Mouse (Mus musculus): Measurements from ENCODE around the gene Svopl. TPM values are rescaled to one million over a fixed set of nuclear protein-coding genes. Genes with fewer than 3 reads are reported as not detected.

The Svopl gene
- total and polyA plus RNA-seq, 3 experiments = 0.39 to 2.1 (median 0.41) TPM

DNA sequence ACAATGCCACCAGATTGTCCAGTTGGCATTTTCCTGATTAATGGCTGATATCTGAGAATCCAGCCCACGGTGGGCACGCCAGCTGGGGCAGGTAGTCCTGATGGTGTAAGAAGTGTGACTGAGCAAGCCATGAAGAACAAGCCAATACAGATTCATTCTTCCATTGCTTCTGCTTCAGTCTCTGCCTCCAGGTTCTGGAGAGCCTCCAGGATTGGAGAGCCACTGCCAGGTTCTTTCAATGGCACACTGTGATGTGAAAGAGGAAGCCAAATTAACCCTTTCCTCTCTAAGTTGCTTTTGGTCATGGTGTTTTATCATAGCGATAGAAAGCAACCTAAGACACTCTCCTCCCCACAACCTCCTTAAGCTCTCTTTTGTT, 18.3 kb upstream of the Svopl start:
- intact Hi-C loops (cut with DNase I) = loop anchor here (10.0 kb wide), 2 partner anchors 190 to 330 kb away; partner anchors contain the start of gene Trim24
- 77% methylated on average over 3 of the region's 3 CpGs for WGBS
- Histone ChIP-seq H3K79me2 (replicated peaks; ENCODE audit: control insufficient read depth, insufficient read depth, low read length) (no peaks in the 10 kb centered on the region), H3K9ac (ENCODE audit: low read depth, low read length) (no peak overlapping the region), H3K4me3 (no peak overlapping the region), H3K27me3 (ENCODE audit: control insufficient read depth, insufficient read depth, low read length) (no peaks in the 10 kb centered on the region), H3K36me3 (ENCODE audit: control insufficient read depth, insufficient read depth, low read length) (no peaks in the 10 kb centered on the region), H3K4me1 (ENCODE audit: control insufficient read depth, insufficient read depth, low read length) (peaks cover 2% of the 10 kb centered on the region; the same call in 1 of the 2 replicates), H3K27ac (no peak overlapping the region)
- no peak for TF ChIP-seq POLR2A (IDR thresholded peaks at IDR 0.05; ENCODE audit: insufficient read depth, low read depth, low read length)
- TF ChIP-seq EP300 (IDR thresholded peaks at IDR 0.05; ENCODE audit: insufficient read depth, low read depth, low read length) = no peak
- no peak for TF ChIP-seq CTCF (IDR thresholded peaks at IDR 0.05)
- DNase-seq = no peak

DNA sequence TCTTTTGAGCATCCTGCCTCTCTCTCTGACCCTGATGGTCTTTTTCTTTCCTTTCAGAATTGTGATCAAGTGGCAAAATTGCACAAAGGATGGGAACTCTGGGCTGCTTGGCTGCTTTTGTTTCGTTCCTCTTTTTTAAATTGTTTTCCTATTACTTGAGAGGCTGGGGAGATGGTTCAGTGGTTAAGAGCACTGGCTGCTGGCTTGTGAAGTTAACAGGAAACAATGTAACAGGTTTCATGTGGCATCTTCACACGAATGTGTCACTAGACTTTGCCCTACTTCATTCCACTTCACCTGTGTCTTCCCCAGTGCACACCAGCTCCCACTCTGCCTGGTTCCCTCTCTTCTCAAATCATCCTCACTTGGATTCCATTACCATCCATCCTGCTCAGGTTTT, 17.8 kb upstream of the Svopl start:
- intact Hi-C loops (cut with DNase I) = loop anchor here (10.0 kb wide), 2 partner anchors 190 to 330 kb away; partner anchors contain the start of gene Trim24

DNA sequence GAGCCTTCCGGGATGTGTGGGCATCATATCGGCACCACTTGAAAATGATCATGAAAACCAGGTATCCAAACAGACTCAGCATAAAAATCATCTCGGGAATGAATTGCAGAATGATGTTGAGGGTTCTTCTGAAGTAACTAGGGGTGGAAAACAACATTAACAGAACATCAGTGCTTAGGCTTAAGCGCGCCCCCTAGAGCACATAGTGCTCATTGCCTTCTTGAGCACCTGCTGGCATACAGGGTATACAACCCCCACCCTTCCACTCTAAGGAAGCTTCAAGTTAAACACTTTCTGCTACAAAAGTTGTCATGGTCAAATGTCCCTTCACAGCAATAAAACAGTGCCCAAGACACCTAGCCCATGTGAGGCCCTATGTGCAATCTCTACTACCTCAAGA, 12.0 kb upstream of the Svopl start:
- Histone ChIP-seq H3K36me3 (ENCODE audit: control insufficient read depth, insufficient read depth, low read length) (no peaks in the 10 kb centered on the region), H3K4me3 (no peak overlapping the region), H3K9ac (ENCODE audit: low read depth, low read length) (no peak overlapping the region), H3K27ac (no peak overlapping the region), H3K79me2 (replicated peaks; ENCODE audit: control insufficient read depth, insufficient read depth, low read length) (no peaks in the 10 kb centered on the region), H3K27me3 (ENCODE audit: control insufficient read depth, insufficient read depth, low read length) (no peaks in the 10 kb centered on the region), H3K4me1 (ENCODE audit: control insufficient read depth, insufficient read depth, low read length) (no peaks in the 10 kb centered on the region)
- 58% methylated on average over 5 of the region's 5 CpGs for WGBS
- TF ChIP-seq CTCF (IDR thresholded peaks at IDR 0.05) (peak; percentile 34), POLR2A (IDR thresholded peaks at IDR 0.05; ENCODE audit: insufficient read depth, low read depth, low read length) (no peak), EP300 (IDR thresholded peaks at IDR 0.05; ENCODE audit: insufficient read depth, low read depth, low read length) (no peak)
- no peak for DNase-seq
- intact Hi-C loops (cut with DNase I) = loop anchor here (5.0 kb wide), 1 partner anchor 37 kb away; no protein-coding TSS in a partner anchor

More for the DNA sequence above, 17.8 kb upstream of the Svopl start:
- TF ChIP-seq EP300 (IDR thresholded peaks at IDR 0.05; ENCODE audit: insufficient read depth, low read depth, low read length) (no peak), CTCF (IDR thresholded peaks at IDR 0.05) (no peak), POLR2A (IDR thresholded peaks at IDR 0.05; ENCODE audit: insufficient read depth, low read depth, low read length) (no peak)
- H3K27me3 ChIP-seq (ENCODE audit: control insufficient read depth, insufficient read depth, low read length) = no peaks in the 10 kb centered on the region
- no peak overlapping the region for H3K27ac ChIP-seq
- H3K4me3 ChIP-seq = no peak overlapping the region
- no peaks in the 10 kb centered on the region for H3K79me2 ChIP-seq (replicated peaks; ENCODE audit: control insufficient read depth, insufficient read depth, low read length)
- no peaks in the 10 kb centered on the region for H3K36me3 ChIP-seq (ENCODE audit: control insufficient read depth, insufficient read depth, low read length)
- no peak overlapping the region for H3K9ac ChIP-seq (ENCODE audit: low read depth, low read length)
- peaks cover 2% of the 10 kb centered on the region; the same call in 1 of the 2 replicates for H3K4me1 ChIP-seq (ENCODE audit: control insufficient read depth, insufficient read depth, low read length)
- WGBS = 75% methylated on average over 2 of the region's 2 CpGs
- DNase-seq = no peak

DNA sequence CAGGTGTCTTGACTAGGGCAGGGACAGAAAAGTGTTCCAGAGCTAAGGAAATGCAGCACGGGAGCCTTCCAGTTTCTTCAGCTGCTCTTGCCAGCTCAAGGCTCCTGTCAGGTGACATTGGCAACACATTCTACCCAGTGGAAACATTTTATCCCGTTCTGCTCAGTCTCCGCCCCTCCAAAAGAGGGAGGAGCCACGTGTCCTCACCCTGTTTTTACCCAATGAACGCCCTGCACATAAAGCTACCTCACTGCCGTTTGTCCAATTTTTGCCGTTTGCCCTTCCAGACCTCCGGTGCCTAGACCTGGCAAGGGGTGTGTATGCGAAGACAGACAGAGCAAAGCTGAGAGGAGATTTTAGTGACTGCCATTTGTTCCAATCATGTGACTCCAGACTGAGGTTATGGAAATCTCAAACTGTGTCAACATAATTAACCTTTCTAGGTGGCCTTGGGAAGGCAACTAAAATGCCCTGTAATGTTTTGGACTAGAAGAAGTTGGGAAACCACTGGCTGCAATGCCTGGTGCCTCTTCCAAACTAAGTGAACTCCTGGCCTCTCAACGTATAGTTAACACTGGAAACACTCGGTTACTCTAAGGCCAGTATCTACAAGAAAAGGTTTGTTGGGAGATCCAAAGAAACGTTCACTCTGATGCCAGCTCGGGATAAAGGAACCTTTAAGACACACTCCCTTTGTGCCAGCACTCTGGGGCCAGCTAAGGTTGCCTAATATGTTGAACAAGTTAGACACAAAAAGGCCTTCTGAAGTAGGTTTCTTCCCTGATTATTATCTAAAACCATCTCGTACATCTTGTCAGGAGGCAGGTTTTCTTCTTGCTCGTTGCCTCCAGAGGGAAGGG, 8.9 kb upstream of the Svopl start:
- WGBS = 75% methylated on average over 15 of the region's 15 CpGs
- intact Hi-C loops (cut with DNase I) = loop anchor here (5.0 kb wide), 1 partner anchor 33 kb away; no protein-coding TSS in a partner anchor
- no peak overlapping the region for H3K4me3 ChIP-seq
- no peak overlapping the region for H3K27ac ChIP-seq
- H3K4me1 ChIP-seq (ENCODE audit: control insufficient read depth, insufficient read depth, low read length) = no peaks in the 10 kb centered on the region
- no peaks in the 10 kb centered on the region for H3K27me3 ChIP-seq (ENCODE audit: control insufficient read depth, insufficient read depth, low read length)
- no peak overlapping the region for H3K9ac ChIP-seq (ENCODE audit: low read depth, low read length)
- no peaks in the 10 kb centered on the region for H3K79me2 ChIP-seq (replicated peaks; ENCODE audit: control insufficient read depth, insufficient read depth, low read length)
- TF ChIP-seq EP300 (IDR thresholded peaks at IDR 0.05; ENCODE audit: insufficient read depth, low read depth, low read length) (no peak), POLR2A (IDR thresholded peaks at IDR 0.05; ENCODE audit: insufficient read depth, low read depth, low read length) (no peak), CTCF (IDR thresholded peaks at IDR 0.05) (no peak)
- no peak for DNase-seq
- no peaks in the 10 kb centered on the region for H3K36me3 ChIP-seq (ENCODE audit: control insufficient read depth, insufficient read depth, low read length)

DNA sequence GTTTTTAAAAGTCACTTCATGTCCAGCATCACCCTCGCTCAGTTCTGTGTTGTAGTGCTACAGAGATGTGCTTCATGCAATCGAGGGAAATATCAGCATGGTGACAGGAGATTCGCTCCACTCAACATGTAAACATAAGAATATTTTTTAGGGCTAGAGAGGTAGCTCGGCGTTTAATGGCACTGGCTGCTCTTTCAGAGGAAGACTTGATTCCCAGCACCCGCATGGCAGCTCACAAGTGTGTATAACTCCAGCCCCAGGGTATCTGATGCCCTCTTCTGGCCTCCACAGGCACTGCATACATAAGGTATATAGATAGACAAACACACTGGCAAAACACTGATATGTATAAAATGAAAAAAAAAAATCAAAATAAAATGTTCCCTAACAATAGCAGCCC, 2.8 kb upstream of the Svopl start:
- H3K27ac ChIP-seq = peak overlapping the region; percentile 9; the same call in 1 of the 2 replicates
- 88% methylated on average over 6 of the region's 6 CpGs for WGBS

More for the DNA sequence above, 2.8 kb upstream of the Svopl start:
- no peaks in the 10 kb centered on the region for H3K27me3 ChIP-seq (ENCODE audit: control insufficient read depth, insufficient read depth, low read length)
- H3K79me2 ChIP-seq (replicated peaks; ENCODE audit: control insufficient read depth, insufficient read depth, low read length) = no peaks in the 10 kb centered on the region
- no peak overlapping the region for H3K9ac ChIP-seq (ENCODE audit: low read depth, low read length)
- peaks cover 7% of the 10 kb centered on the region for H3K4me1 ChIP-seq (ENCODE audit: control insufficient read depth, insufficient read depth, low read length)
- peak; percentile 40 for TF ChIP-seq CTCF (IDR thresholded peaks at IDR 0.05)
- no peak for TF ChIP-seq EP300 (IDR thresholded peaks at IDR 0.05; ENCODE audit: insufficient read depth, low read depth, low read length)
- H3K36me3 ChIP-seq (ENCODE audit: control insufficient read depth, insufficient read depth, low read length) = no peaks in the 10 kb centered on the region
- no peak overlapping the region for H3K4me3 ChIP-seq
- intact Hi-C loops (cut with DNase I) = no loop called here
- DNase-seq = no peak
